Mouse (Mus musculus) heart, adult 2 months (tissue): ENCODE results near the gene Ccer2.

Experiments
- CTCF ChIP-seq: fragments of 200-600 bp; IDR thresholded peaks from 2 replicates; pipeline ENCODE4 v1.8.1; 2022; ENCODE audit warnings: antibody characterized with exemption, mild to moderate bottlenecking, moderate library complexity
- EP300 ChIP-seq: fragments of 200-500 bp; IDR thresholded peaks from 2 replicates; pipeline ENCODE4 v1.6.1; 2011; ENCODE audit warnings: low read depth, low read length, control low read depth; ENCODE audit not compliant: insufficient read depth
- POLR2A ChIP-seq: fragments of 200-500 bp; IDR thresholded peaks from 2 replicates; pipeline ENCODE4 v1.6.1; 2011; ENCODE audit warnings: mild to moderate bottlenecking, low read depth, low read length, control low read depth; ENCODE audit not compliant: insufficient read depth

GRCm38 (mm10) chr7:28807641-28808220, 51.8 kb downstream of the Ccer2 start:
- peak; percentile 41; the same call in 1 of the 2 replicates for TF ChIP-seq POLR2A
- TF ChIP-seq CTCF, result no peak
- TF ChIP-seq EP300, result 0 out of 2 replicates have a peak, but pooled peaks have one; percentile 12
